Mouse (Mus musculus) heart, embryonic 15.5 days (tissue): ENCODE results near the gene Nr5a1. TPM values are rescaled to one million over a fixed set of nuclear protein-coding genes. Genes with fewer than 3 reads are reported as not detected.

Experiments
- ATAC-seq: fragments of 200-750 bp; cut with Nextera tagmentation; replicated peaks from 2 replicates; pipeline ENCODE4 v1.8.0; 2017; ENCODE audit warnings: low read depth, moderate TSS enrichment; ENCODE audit not compliant: insufficient number of reproducible peaks, insufficient read depth, low FRiP score
- H3K27ac ChIP-seq: fragments of 300-500 bp; sonication (generic); 2 replicates; pipeline ENCODE4 v1.5.1; 2015; ENCODE audit warnings: mild to moderate bottlenecking, inconsistent platforms
- H3K27me3 ChIP-seq: fragments of 300-500 bp; sonication (generic); 2 replicates; pipeline ENCODE4 v1.6.1; 2015; ENCODE audit warnings: inconsistent platforms
- H3K36me3 ChIP-seq: fragments of 300-500 bp; sonication (generic); 2 replicates; pipeline ENCODE4 v1.6.1; 2015; ENCODE audit warnings: mild to moderate bottlenecking, inconsistent platforms
- H3K4me1 ChIP-seq: fragments of 300-500 bp; sonication (generic); replicated peaks from 2 replicates; pipeline ENCODE4 v1.6.1; 2015; ENCODE audit warnings: inconsistent platforms
- H3K4me2 ChIP-seq: fragments of 300-500 bp; sonication (generic); 2 replicates; pipeline ENCODE4 v1.6.1; 2015; ENCODE audit warnings: inconsistent platforms, mild to moderate bottlenecking, moderate library complexity
- H3K4me3 ChIP-seq: fragments of 300-500 bp; sonication (generic); 2 replicates; pipeline ENCODE4 v1.5.1; 2015; ENCODE audit warnings: mild to moderate bottlenecking, inconsistent platforms
- H3K9ac ChIP-seq: fragments of 300-500 bp; sonication (generic); 2 replicates; pipeline ENCODE4 v1.6.1; 2015; ENCODE audit warnings: mild to moderate bottlenecking, inconsistent platforms
- H3K9me3 ChIP-seq: fragments of 300-500 bp; sonication (generic); replicated peaks from 2 replicates; pipeline ENCODE4 v1.6.1; 2016; ENCODE audit warnings: inconsistent platforms
- WGBS: fragments of 180-500 bp; shearing (Covaris S2); methylation state at CpG from one replicate; pipeline ENCODE4 v1.1.7; 2015; ENCODE audit warnings: mixed read lengths; 5-methylcytosine and 5-hydroxymethylcytosine counted together
- polyA plus RNA-seq: library from polyadenylated mRNA; unstranded; fragments of >200 nt; fragmentation: Nextera tagmentation; extraction: Ambion mirVana; gene quantifications from 2 replicates; pipeline ENCODE4 v1.2.1, GENCODE M21; 2015

Nr5a1 gene
- polyA plus RNA-seq, 1 experiment from 2014 or later = not detected

DNA sequence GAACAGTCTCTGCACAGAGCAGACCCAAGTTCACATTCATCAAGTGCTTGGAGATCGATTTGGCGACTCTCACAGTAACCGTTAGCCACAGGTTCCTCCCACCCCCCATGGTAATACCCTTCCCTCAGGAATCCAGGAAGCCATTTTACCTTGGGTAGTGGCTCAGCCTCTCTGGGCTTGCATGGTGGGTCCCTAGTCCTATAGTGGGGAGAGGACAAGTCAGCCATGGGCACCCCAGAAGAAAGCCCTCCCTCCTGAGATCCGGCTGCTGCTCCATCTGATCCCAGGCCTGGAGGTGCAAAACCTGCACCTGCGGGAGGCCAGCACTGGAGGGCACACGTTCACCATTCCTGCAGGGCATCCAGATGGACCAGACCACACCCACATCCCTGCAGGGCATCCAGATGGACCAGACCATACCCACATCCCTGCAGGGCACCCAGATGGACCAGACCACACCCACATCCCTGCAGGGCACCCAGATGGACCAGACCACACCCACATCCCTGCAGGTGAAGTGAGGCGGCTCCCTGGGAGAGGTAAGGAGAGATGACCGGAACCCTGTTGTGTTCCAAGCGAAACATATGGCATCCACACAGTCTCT is 38.9 kb downstream of the Nr5a1 start:
- Histone ChIP-seq H3K27ac (no peak overlapping the region), H3K9ac (no peak overlapping the region), H3K36me3 (no peaks in the 10 kb centered on the region), H3K9me3 (no peaks in the 10 kb centered on the region), H3K4me2 (no peak overlapping the region), H3K4me3 (no peak overlapping the region), H3K4me1 (no peaks in the 10 kb centered on the region), H3K27me3 (peaks cover 35% of the 10 kb centered on the region)
- ATAC-seq = no peak
- WGBS = 57% methylated on average over 9 of the region's 9 CpGs

DNA sequence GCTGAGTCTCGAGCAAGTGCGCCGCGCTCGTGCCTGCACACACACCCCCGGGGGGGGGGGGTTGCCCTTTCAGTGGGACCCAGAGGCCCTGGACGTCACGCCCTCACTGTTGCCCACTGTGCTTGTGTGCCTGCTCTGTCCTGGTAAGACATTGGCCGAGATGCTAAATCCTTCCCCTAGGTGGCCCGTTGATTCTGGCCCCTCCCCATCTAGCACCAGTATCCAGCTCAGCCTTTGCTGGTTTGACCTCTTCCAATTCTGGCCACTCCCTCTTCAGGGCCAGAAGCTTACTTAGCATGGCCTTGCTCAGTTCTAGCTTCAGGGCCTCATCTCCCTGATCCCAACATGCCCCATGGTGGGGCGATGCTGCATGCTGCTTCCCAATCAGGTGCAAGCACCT is 41.8 kb downstream of the Nr5a1 start:
- 58% methylated on average over 11 of the region's 11 CpGs for WGBS
- no peak overlapping the region for H3K4me3 ChIP-seq
- no peak overlapping the region for H3K9ac ChIP-seq
- no peaks in the 10 kb centered on the region for H3K9me3 ChIP-seq
- H3K36me3 ChIP-seq = no peaks in the 10 kb centered on the region
- H3K27me3 ChIP-seq = peaks cover 46% of the 10 kb centered on the region
- ATAC-seq = no peak
- no peak overlapping the region for H3K27ac ChIP-seq
- no peak overlapping the region for H3K4me2 ChIP-seq
- H3K4me1 ChIP-seq = 0 out of 2 replicates have a peak, but pooled peaks cover 4% of the 10 kb centered on the region

DNA sequence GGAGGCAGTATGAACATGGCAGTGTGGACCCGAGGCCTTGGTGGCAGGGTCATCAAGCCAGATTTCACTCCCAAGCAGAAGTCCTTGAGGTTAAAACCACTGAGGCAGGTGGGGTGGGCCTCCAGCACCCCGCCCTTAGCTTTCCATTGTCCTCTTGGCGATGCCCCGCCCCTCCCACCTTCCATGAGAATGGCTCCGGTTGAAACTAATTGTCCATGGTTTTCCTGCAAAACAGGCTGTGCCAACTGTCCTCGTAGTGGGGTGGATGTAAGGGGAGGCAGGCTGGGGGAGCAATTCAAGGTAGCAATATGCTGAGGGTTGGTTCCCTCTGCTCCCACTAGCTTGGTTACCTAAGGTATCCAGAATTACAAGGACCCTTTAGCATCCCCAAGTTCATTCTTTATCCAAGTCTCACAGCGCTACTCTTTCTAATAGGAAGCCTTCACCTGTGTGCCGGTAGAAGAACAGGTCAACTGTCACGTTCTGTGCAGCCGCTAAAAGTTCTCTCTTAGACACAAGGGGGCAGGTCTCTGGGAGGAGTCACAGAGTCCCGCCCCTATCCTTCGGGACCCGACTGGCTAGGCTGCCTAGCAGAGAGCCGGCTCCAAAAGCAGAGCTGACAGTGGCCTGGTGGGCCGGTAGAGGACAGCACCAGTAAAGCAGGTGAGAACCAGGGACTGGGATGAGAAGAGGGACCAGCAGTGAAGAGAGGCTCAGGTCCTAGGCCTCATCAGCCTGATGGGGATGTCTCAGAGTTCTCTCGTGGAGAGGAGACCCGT is 45.4 kb downstream of the Nr5a1 start:
- H3K4me2 ChIP-seq = peak overlapping the region; percentile 33
- H3K27me3 ChIP-seq = peaks cover 42% of the 10 kb centered on the region
- H3K9ac ChIP-seq = no peak overlapping the region
- no peaks in the 10 kb centered on the region for H3K36me3 ChIP-seq
- H3K4me1 ChIP-seq = 0 out of 2 replicates have a peak, but pooled peaks cover 4% of the 10 kb centered on the region
- peak; percentile 53; the same call in 1 of the 2 replicates for ATAC-seq
- H3K9me3 ChIP-seq = no peaks in the 10 kb centered on the region
- WGBS = 11% methylated on average over 17 of the region's 17 CpGs
- H3K27ac ChIP-seq = no peak overlapping the region
- no peak overlapping the region; the same call in 1 of the 2 replicates for H3K4me3 ChIP-seq

DNA sequence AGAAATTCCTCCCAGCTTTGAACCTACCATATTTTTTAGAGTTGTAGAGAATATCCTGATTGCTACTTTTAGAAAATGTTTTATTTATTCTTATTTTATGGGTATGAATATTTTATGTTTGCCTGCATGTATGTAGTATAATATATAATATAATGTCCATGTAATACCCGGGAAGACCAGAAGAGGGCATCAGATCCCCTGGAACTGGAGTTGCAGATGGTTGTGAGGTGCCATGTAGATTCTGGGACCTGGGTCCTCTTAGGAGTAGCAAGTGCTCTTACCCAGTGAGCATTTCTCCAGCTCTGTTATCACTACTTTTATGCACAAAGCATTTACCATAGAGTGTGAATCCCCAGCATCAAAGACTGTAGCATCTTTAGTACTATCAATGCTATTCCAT is 52.9 kb downstream of the Nr5a1 start:
- no peaks in the 10 kb centered on the region for H3K27me3 ChIP-seq
- no peak overlapping the region for H3K4me3 ChIP-seq
- H3K9ac ChIP-seq = no peak overlapping the region
- WGBS = 5% methylated on average over 1 of the region's 1 CpGs
- H3K36me3 ChIP-seq = no peaks in the 10 kb centered on the region
- peaks cover 2% of the 10 kb centered on the region; the same call in 1 of the 2 replicates for H3K4me1 ChIP-seq
- no peaks in the 10 kb centered on the region for H3K9me3 ChIP-seq
- no peak overlapping the region for H3K4me2 ChIP-seq
- ATAC-seq = no peak
- no peak overlapping the region for H3K27ac ChIP-seq

DNA sequence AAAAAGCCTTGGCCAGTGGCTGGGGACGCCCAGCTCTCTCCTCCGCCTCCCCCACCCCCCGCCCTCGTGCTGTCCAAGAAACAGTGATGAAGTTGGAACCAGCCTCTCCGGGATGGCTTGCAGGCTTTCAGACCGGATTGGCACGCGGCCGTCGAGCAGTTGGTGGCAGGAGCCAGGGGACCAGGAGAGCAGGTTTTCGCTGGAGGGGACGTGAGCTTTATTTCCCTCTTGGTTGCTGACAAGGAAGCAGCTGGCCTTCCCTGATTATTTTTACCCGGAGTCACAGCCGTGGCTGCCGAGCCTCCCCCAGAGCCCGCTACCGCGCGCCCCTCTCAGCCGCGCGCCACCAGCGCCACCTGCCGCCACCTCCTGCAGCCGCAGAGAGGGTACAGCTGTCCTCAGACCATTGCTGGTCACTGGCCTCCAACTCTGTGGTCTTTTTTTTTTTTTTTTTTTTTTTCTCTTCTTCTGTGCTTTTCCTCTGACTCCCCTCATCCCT is 56.0 kb downstream of the Nr5a1 start:
- peak; percentile 86 for ATAC-seq
- H3K27ac ChIP-seq = no peak overlapping the region
- H3K36me3 ChIP-seq = no peaks in the 10 kb centered on the region
- under 1% methylated on average over 25 of the region's 25 CpGs for WGBS
- no peaks in the 10 kb centered on the region for H3K9me3 ChIP-seq
- H3K9ac ChIP-seq = peak overlapping the region; percentile 37
- peak overlapping the region; percentile 53 for H3K4me3 ChIP-seq
- no peaks in the 10 kb centered on the region for H3K27me3 ChIP-seq
- H3K4me2 ChIP-seq = peak overlapping the region; percentile 84
- H3K4me1 ChIP-seq = peaks cover 2% of the 10 kb centered on the region; the same call in 1 of the 2 replicates

DNA sequence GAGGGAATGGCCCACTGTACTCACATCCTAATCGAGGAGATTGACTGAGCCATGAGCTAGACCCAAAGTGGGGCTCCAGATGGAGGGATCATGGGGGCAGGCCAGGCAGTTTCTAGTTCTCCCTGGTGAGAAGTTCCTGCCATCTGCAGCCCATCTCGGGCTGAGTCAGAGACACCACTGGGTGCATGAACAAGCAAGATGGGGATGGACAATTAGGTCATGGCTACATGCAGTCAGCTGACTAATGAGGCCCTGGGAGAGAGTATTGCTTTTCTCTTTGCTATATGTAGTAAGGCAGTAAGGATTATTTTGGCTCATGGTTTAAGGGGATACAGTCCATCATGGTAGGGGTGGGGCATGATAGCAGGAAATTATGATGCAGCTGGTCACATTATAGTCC is 60.6 kb downstream of the Nr5a1 start:
- no peaks in the 10 kb centered on the region for H3K9me3 ChIP-seq
- no peak overlapping the region for H3K4me2 ChIP-seq
- H3K9ac ChIP-seq = no peak overlapping the region
- WGBS = 79% methylated on average over 2 of the region's 2 CpGs
- no peak for ATAC-seq
- H3K4me3 ChIP-seq = no peak overlapping the region
- no peaks in the 10 kb centered on the region for H3K27me3 ChIP-seq
- no peaks in the 10 kb centered on the region for H3K36me3 ChIP-seq
- peaks cover 2% of the 10 kb centered on the region; the same call in 1 of the 2 replicates for H3K4me1 ChIP-seq
- no peak overlapping the region for H3K27ac ChIP-seq

DNA sequence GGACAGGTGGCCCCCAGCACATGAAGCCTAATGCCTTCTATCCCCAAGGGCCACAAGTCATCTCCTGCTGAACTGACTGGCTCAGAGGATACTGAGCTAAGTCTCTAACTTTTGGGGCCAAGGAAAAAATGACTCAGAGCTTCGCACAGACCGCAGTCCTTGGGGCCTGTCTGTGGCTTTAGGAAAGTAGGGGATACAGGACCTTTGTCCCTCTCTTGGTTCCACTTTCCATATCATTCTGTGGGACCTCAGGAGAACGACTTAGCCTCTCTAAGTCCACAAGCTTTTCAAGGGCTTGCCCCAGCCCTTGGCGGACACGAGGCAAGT is 61.1 kb downstream of the Nr5a1 start:
- Histone ChIP-seq H3K4me3 (no peak overlapping the region), H3K4me2 (no peak overlapping the region), H3K9ac (no peak overlapping the region), H3K36me3 (no peaks in the 10 kb centered on the region), H3K27me3 (no peaks in the 10 kb centered on the region), H3K27ac (no peak overlapping the region), H3K4me1 (peaks cover 2% of the 10 kb centered on the region; the same call in 1 of the 2 replicates), H3K9me3 (no peaks in the 10 kb centered on the region)
- ATAC-seq = no peak
- 86% methylated on average over 5 of the region's 5 CpGs for WGBS

DNA sequence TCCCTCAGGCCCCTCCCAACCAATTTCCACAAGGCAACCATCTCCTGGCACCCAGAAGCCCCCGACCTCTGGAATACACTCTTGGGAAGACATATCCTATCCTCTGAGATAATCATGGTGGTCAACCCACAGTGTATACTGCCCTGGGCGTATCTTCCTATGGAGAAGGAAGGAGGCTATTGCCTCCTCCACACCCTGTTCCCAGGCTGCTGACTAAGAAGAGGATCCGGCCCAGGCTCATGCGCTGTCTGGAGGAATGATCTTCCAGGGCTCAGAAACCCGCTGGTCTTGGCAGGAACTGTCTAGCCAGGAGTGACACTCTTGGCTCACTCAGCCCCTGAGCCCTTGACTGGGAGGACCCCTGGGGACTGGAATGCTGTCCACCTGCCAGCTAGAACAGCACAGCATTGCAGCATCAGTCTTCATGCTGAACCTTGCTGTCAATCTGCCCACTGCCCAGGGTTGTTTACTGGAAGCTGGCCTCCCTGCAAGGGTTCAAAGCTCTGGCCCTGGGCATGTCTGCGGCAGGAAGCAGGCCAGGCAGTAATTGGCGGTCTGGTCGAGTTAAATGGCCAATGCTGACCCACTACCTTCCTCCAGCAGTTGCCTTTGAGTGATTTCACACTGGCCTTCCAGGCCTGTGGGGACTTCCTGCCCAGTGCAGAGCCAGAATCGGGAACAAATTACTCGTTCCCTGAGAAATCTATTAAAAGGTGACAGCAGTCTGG is 61.6 kb downstream of the Nr5a1 start:
- 62% methylated on average over 10 of the region's 10 CpGs for WGBS
- H3K4me3 ChIP-seq = no peak overlapping the region
- no peak overlapping the region for H3K4me2 ChIP-seq
- H3K36me3 ChIP-seq = no peaks in the 10 kb centered on the region
- H3K27me3 ChIP-seq = no peaks in the 10 kb centered on the region
- H3K9ac ChIP-seq = no peak overlapping the region
- no peaks in the 10 kb centered on the region for H3K9me3 ChIP-seq
- no peak for ATAC-seq
- H3K27ac ChIP-seq = no peak overlapping the region
- H3K4me1 ChIP-seq = no peaks in the 10 kb centered on the region

DNA sequence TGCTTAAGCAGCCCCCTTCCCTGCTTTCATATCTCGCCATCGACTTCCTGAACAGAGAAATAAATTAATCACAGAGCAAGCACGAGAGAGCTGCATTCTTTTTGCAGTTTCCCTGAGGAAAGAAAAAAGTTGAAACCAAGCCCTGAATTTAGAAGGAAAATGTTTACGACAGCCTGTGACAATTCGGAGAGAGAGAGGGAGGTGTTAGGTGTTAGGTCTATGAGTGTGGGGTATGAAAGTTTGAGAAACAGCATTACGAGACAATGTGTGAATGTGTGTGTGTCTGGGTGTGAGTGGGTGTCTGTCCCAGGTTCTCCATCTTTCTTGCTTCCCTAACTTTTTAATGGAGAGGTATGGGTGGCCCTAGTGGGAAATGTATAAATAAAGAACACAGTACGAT is 62.2 kb downstream of the Nr5a1 start:
- no peaks in the 10 kb centered on the region for H3K9me3 ChIP-seq
- H3K4me3 ChIP-seq = no peak overlapping the region
- 74% methylated on average over 7 of the region's 7 CpGs for WGBS
- H3K4me2 ChIP-seq = no peak overlapping the region
- no peak overlapping the region for H3K27ac ChIP-seq
- no peak for ATAC-seq
- H3K4me1 ChIP-seq = no peaks in the 10 kb centered on the region
- H3K27me3 ChIP-seq = no peaks in the 10 kb centered on the region
- H3K9ac ChIP-seq = no peak overlapping the region
- no peaks in the 10 kb centered on the region for H3K36me3 ChIP-seq

DNA sequence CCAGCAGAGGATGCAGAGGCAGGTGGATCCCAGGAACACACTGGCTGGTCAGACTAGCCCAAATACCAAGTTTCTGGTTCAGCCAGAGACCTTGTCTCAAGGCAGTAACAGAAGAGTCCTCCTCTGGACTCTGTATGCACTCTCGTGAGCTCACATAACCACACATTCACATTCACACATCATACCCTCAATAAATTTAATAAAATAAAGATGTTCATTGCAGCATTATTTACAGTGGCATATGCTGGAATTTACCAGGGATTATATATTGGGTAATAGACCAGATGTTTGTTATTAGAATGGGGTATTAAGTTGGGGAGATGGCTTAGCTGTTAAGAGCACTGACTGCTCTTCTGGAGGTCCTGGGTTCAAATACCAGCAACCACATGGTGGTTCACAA is 64.0 kb downstream of the Nr5a1 start:
- WGBS = 77% methylated on average over 1 of the region's 1 CpGs
- H3K36me3 ChIP-seq = no peaks in the 10 kb centered on the region
- H3K4me1 ChIP-seq = no peaks in the 10 kb centered on the region
- H3K9me3 ChIP-seq = no peaks in the 10 kb centered on the region
- H3K27me3 ChIP-seq = no peaks in the 10 kb centered on the region
- no peak for ATAC-seq
- H3K4me3 ChIP-seq = no peak overlapping the region
- no peak overlapping the region for H3K27ac ChIP-seq
- no peak overlapping the region for H3K4me2 ChIP-seq
- no peak overlapping the region for H3K9ac ChIP-seq

DNA sequence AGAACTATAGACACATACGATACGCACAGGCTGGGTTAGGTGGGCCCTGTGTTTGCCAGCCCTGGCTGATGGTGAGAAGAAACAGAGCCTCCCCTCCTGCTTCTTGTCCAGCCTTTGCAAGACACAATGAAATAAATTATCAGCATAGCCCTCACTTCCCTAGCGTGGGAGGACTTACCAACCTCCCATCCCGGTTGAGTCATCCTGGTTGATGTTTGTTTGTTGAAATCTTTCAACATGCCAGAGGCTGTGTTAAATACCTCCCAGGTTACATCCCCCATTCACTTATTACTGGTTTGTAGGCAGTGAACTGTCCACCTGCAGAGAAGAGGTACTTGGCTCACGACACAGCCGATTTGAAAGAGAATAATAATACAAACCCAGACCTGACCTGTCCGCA is 66.7 kb downstream of the Nr5a1 start:
- Histone ChIP-seq H3K36me3 (no peaks in the 10 kb centered on the region), H3K27me3 (no peaks in the 10 kb centered on the region), H3K4me1 (peaks cover 9% of the 10 kb centered on the region), H3K4me2 (no peak overlapping the region), H3K4me3 (no peak overlapping the region), H3K27ac (no peak overlapping the region), H3K9me3 (no peaks in the 10 kb centered on the region), H3K9ac (no peak overlapping the region)
- 73% methylated on average over 7 of the region's 7 CpGs for WGBS
- no peak for ATAC-seq
